Mouse (Mus musculus) CH12.LX (cell line): Measurements from ENCODE around the gene Dnal4. TPM values are rescaled to one million over a fixed set of nuclear protein-coding genes. Genes with fewer than 3 reads are reported as not detected.
A peak's percentile ranks its signal among the peaks of the same experiment; 100 is the strongest.

Experiments used
- DNase-seq: peaks from one replicate; pipeline ENCODE4 v3.0.0-alpha.2; 2013; ENCODE audit errors: extremely low read depth
- H3K27ac ChIP-seq: 2 replicates; pipeline ENCODE4 v1.5.1; 2012; ENCODE audit warnings: low read depth, mild to moderate bottlenecking, control low read depth, moderate library complexity; ENCODE audit not compliant: insufficient read depth
- H3K27me3 ChIP-seq: replicated peaks from 2 replicates; pipeline ENCODE3; 2012; ENCODE audit warnings: inconsistent platforms
- H3K36me3 ChIP-seq, 2 experiments: replicated peaks in 1 of 2; 2 replicates each; pipeline versions ENCODE3 to v1.6.1; 2012; ENCODE audit warnings: inconsistent platforms in 1 of 2, low read length in 1 of 2, mild to moderate bottlenecking in 1 of 2, mixed read lengths in 1 of 2, moderate library complexity in 1 of 2; ENCODE audit not compliant: control insufficient read depth in 1 of 2, insufficient read depth in 1 of 2
- H3K4me1 ChIP-seq, 2 experiments: 2 replicates each; pipeline ENCODE4 v1.6.1; 2012; ENCODE audit warnings: inconsistent platforms in 1 of 2, moderate library complexity in 1 of 2; ENCODE audit not compliant: insufficient read depth in 2 of 2, control insufficient read depth in 1 of 2
- H3K4me2 ChIP-seq: 2 replicates; pipeline ENCODE4 v1.6.1; 2012; ENCODE audit warnings: low read depth, mild to moderate bottlenecking, control low read depth; ENCODE audit not compliant: poor library complexity, insufficient read depth, severe bottlenecking
- H3K4me3 ChIP-seq, 3 experiments: fragments of 150-350 bp in 1 of 3; sonication (generic) in 1 of 3; replicated peaks in 1 of 3; 2 replicates each; pipeline versions ENCODE3 to v1.5.1; 2011 to 2012; ENCODE audit warnings: low read depth in 2 of 3, low read length in 2 of 3, mild to moderate bottlenecking in 2 of 3, moderate library complexity in 2 of 3, control low read depth in 1 of 3, improper control_type of control experiment in 1 of 3, inconsistent platforms in 1 of 3, mixed read lengths in 1 of 3; ENCODE audit not compliant: poor library complexity in 1 of 3
- H3K79me2 ChIP-seq: replicated peaks from 2 replicates; pipeline ENCODE4 v1.6.1; 2012; ENCODE audit warnings: mild to moderate bottlenecking, moderate library complexity; ENCODE audit not compliant: control insufficient read depth, poor library complexity, insufficient read depth, severe bottlenecking; ENCODE audit errors: extremely low read depth
- H3K9ac ChIP-seq: 2 replicates; pipeline ENCODE4 v1.6.1; 2012; ENCODE audit warnings: low read depth, mild to moderate bottlenecking, control low read depth, moderate library complexity; ENCODE audit not compliant: insufficient read depth
- H3K9me3 ChIP-seq: replicated peaks from 2 replicates; pipeline ENCODE3; 2012; ENCODE audit warnings: low read length, inconsistent platforms, mixed read lengths
- CHD2 ChIP-seq: IDR thresholded peaks from 2 replicates; pipeline ENCODE4 v1.6.1; 2011; ENCODE audit warnings: low read length, improper control_type of control experiment
- JUN ChIP-seq: IDR thresholded peaks from 2 replicates; pipeline ENCODE4 v1.6.1; 2011; ENCODE audit warnings: low read depth, mild to moderate bottlenecking, low read length, improper control_type of control experiment, moderate library complexity; ENCODE audit not compliant: insufficient read depth
- JUND ChIP-seq: conservative IDR thresholded peaks from 2 replicates; pipeline ENCODE4 v1.6.1; 2011; ENCODE audit warnings: low read depth, low read length, improper control_type of control experiment
- MAZ ChIP-seq: IDR thresholded peaks from 2 replicates; pipeline ENCODE4 v1.6.1; 2012; ENCODE audit warnings: low read depth, mild to moderate bottlenecking, inconsistent platforms, low read length, improper control_type of control experiment, moderate library complexity
- MXI1 ChIP-seq: IDR thresholded peaks from 2 replicates; pipeline ENCODE4 v1.6.1; 2011; ENCODE audit warnings: mild to moderate bottlenecking, low read depth, low read length, improper control_type of control experiment
- MYC ChIP-seq: IDR thresholded peaks from 2 replicates; pipeline ENCODE4 v1.6.1; 2011; ENCODE audit warnings: low read depth, mild to moderate bottlenecking, improper control_type of control experiment, low read length
- NELFE ChIP-seq: IDR thresholded peaks from 2 replicates; pipeline ENCODE4 v1.6.1; 2011; ENCODE audit warnings: low read depth, low read length, improper control_type of control experiment
- PAX5 ChIP-seq: IDR thresholded peaks from 2 replicates; pipeline ENCODE4 v1.6.1; 2012; ENCODE audit warnings: low read length, inconsistent platforms, mixed read lengths
- POLR2AphosphoS2 ChIP-seq: IDR thresholded peaks from 2 replicates; pipeline ENCODE4 v1.6.1; 2011; ENCODE audit warnings: low read depth, low read length, improper control_type of control experiment
- RCOR1 ChIP-seq: conservative IDR thresholded peaks from 2 replicates; pipeline ENCODE4 v1.6.1; 2012; ENCODE audit warnings: low read depth, mild to moderate bottlenecking, inconsistent platforms, low read length, improper control_type of control experiment
- SIN3A ChIP-seq: IDR thresholded peaks from 2 replicates; pipeline ENCODE4 v1.6.1; 2012; ENCODE audit warnings: low read length, improper control_type of control experiment, inconsistent platforms
- TCF12 ChIP-seq: IDR thresholded peaks from 2 replicates; pipeline ENCODE4 v1.6.1; 2014; ENCODE audit warnings: low read depth, mild to moderate bottlenecking, inconsistent platforms, low read length, improper control_type of control experiment
- ZNF384 ChIP-seq: IDR thresholded peaks from 2 replicates; pipeline ENCODE4 v1.6.1; 2012; ENCODE audit warnings: low read depth, low read length, improper control_type of control experiment, inconsistent platforms
- dilution Hi-C: fragments of 300-500 bp; cut with MboI; formaldehyde crosslinking; loops from 2 replicates; pipeline ENCODE4 v1.14.3; 2020; ENCODE audit warnings: low sequenced_read_pairs; ENCODE audit not compliant: extremely low pct_unique_long_range_greater_than_20kb, extremely low pct_ligation_motif_present
- in situ Hi-C: fragments of 300-500 bp; cut with MboI; formaldehyde crosslinking; loops from 3 replicates; pipeline ENCODE4 v1.14.3; 2019; ENCODE audit warnings: low sequenced_read_pairs, low pct_ligation_motif_present, low pct_unique_long_range_greater_than_20kb, mixed read lengths
- polyA plus RNA-seq: library from polyadenylated mRNA; unstranded; fragments of >175 nt; gene quantifications from 2 replicates; pipeline ENCODE4 v1.2.1, GENCODE M21; 2012; ENCODE audit warnings: low read depth; ENCODE audit not compliant: insufficient read length
- total RNA-seq, 2 experiments: library from RNA; depleted of rRNA; stranded (reverse); fragments of 300-350 nt in 1 of 2; fragments of >200 nt in 1 of 2; gene quantifications; 2 replicates each; pipeline ENCODE4 v1.2.3; 2012 to 2014

Dnal4 gene
- total and polyA plus RNA-seq, 3 experiments = 11.7 to 20.9 (median 18.5) TPM

DNA sequence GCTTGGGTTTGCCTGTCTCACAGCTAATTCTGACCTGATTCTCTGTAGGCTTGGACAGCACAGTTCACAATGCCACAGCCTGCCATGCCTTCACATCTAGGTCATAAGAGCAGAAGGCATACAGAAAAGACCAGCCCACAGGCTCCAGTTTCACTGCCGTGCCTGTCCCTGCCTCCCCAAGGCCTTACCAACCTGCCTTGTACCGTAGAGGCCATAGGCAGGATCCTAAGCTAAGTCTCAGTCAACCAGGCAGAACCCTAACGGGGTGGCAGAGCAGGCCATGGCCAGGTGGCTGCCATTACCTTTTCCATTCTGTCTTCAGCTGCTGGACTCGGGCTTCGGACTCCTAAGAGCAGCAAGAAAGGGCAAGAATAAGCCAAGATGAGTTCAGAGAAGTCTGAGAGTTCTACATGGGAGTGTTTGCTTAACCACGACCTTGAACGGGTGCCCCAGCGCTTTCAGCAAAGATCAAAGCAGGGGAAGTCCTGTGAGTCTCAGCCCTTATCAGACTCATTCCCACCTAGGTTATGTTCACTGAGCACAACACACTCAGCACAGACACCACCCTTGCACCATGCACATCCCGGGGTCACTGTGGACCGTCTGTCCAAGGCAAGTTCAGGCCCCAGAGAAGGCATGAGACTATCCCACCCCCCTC lies 48.8 kb downstream of the Dnal4 start:
- TF ChIP-seq ZNF384 (no peak), NELFE (no peak), PAX5 (no peak), MAZ (no peak), TCF12 (no peak), RCOR1 (no peak), CHD2 (no peak), JUND (no peak), MYC (no peak)
- TF ChIP-seq, all 38 proteins: peak for 0
- no peaks in the 10 kb centered on the region for H3K79me2 ChIP-seq
- DNase-seq = no peak
- H3K36me3 ChIP-seq = peaks cover 53 to 91% of the 10 kb centered on the region in 2 experiments
- H3K9ac ChIP-seq = no peak overlapping the region
- dilution Hi-C loops (no loop called here), in situ Hi-C loops (no loop called here)
- no peaks in the 10 kb centered on the region for H3K9me3 ChIP-seq
- peaks cover 3 to 48% of the 10 kb centered on the region in 2 experiments; a peak in 3 of 4 replicates for H3K4me1 ChIP-seq
- H3K4me2 ChIP-seq = no peak overlapping the region
- H3K27ac ChIP-seq = 0 out of 2 replicates have a peak overlapping the region, but pooled peaks have one; percentile 2
- no peak overlapping the region for H3K4me3 ChIP-seq
- H3K27me3 ChIP-seq = no peaks in the 10 kb centered on the region

DNA sequence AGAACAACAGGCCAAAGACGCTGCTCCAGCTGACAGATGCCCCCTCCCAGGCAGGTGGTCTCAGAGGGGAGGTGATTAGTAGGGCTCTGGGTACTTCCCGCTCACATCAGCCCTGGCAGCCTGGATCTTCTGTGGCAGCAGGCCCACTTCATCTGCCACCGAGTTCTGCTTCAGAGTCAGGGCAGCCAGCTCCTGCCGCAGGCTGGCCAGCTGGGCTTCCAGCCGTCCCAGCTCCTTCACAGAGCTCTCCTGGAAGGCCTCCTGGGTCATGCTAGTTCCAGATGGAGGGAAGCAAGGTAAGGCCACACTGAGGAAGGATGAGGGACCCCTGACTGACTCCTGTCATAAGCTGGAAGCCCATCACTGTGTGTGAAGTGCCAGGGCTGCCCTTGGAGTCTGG lies 49.3 kb downstream of the Dnal4 start:
- dilution Hi-C loops = no loop called here
- 0 out of 2 replicates have a peak overlapping the region, but pooled peaks have one; percentile 2 for H3K27ac ChIP-seq
- no peak overlapping the region for H3K9ac ChIP-seq
- H3K27me3 ChIP-seq = no peaks in the 10 kb centered on the region
- H3K79me2 ChIP-seq = no peaks in the 10 kb centered on the region
- no peak for TF ChIP-seq JUN
- no peak for TF ChIP-seq SIN3A
- no peak overlapping the region for H3K4me3 ChIP-seq
- H3K9me3 ChIP-seq = no peaks in the 10 kb centered on the region
- in situ Hi-C loops = no loop called here
- H3K4me1 ChIP-seq = peaks cover 3 to 54% of the 10 kb centered on the region in 2 experiments; a peak in 3 of 4 replicates
- H3K36me3 ChIP-seq = peaks cover 47 to 91% of the 10 kb centered on the region in 2 experiments
- H3K4me2 ChIP-seq = no peak overlapping the region
- DNase-seq = no peak

DNA sequence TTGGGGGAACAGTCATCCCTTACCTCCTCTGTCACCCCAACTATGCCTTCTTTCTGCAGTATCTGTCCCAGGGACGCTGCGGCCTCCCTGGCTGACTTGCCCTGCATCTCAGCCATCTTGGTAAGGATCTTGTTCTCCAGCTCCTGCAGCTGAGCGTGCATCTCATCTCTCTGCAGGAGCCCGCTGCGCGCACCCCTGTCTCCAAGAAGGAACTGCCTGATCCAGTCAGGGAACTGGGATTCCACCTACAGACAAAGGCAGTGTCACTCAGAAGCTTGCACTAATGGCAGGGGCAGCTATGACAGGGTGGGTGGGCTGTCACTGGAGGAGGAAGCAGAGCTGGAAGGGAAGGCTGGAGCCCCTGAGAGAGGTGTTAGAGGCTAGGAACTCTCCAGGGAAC lies 49.8 kb downstream of the Dnal4 start:
- in situ Hi-C loops = no loop called here
- no peak overlapping the region for H3K4me3 ChIP-seq
- dilution Hi-C loops = no loop called here
- peaks cover 3 to 57% of the 10 kb centered on the region in 2 experiments; a peak in 3 of 4 replicates for H3K4me1 ChIP-seq
- peaks cover 44 to 91% of the 10 kb centered on the region in 2 experiments for H3K36me3 ChIP-seq
- no peak for TF ChIP-seq MXI1
- TF ChIP-seq POLR2AphosphoS2 = no peak
- TF ChIP-seq, all 38 proteins: peak for 0
- Histone ChIP-seq H3K27me3 (no peaks in the 10 kb centered on the region), H3K79me2 (no peaks in the 10 kb centered on the region), H3K4me2 (no peak overlapping the region), H3K9ac (no peak overlapping the region), H3K9me3 (no peaks in the 10 kb centered on the region), H3K27ac (no peak overlapping the region)
- DNase-seq = no peak
